Mouse (Mus musculus): Measurements from ENCODE around the gene Prkce.
A peak's percentile ranks its signal among the peaks of the same experiment; 100 is the strongest.

Gene Prkce

GRCm38 (mm10) chr17:86338328-86338727 is 170.7 kb downstream of the Prkce start:
- DNase-seq = no peak

- DNase-seq = peak; percentile 61 to 63
Measured at GRCm38 (mm10) chr17:86344032-86344431, 176.4 kb downstream of the Prkce start.

GRCm38 (mm10) chr17:86345234-86346005 is 177.8 kb downstream of the Prkce start:
- DNase-seq = peak; percentile 56 to 64

GRCm38 (mm10) chr17:86350236-86350635 is 182.7 kb downstream of the Prkce start:
- DNase-seq = peak; percentile 70 to 81

- DNase-seq = peak; percentile 76 to 84
Measured at GRCm38 (mm10) chr17:86350791-86351261, 183.2 kb downstream of the Prkce start.

- DNase-seq = no peak
Measured at GRCm38 (mm10) chr17:86351282-86351681, 183.7 kb downstream of the Prkce start.

GRCm38 (mm10) chr17:86352247-86353037 is 184.9 kb downstream of the Prkce start:
- DNase-seq = peak; percentile 62 to 67

- DNase-seq = peak; percentile 81 to 88
Measured at GRCm38 (mm10) chr17:86353679-86354078, 186.1 kb downstream of the Prkce start.

- no peak for DNase-seq
Measured at GRCm38 (mm10) chr17:86354101-86354500, 186.5 kb downstream of the Prkce start.

- DNase-seq = no peak
Measured at GRCm38 (mm10) chr17:86354896-86355295, 187.3 kb downstream of the Prkce start.

GRCm38 (mm10) chr17:86355318-86355717 is 187.7 kb downstream of the Prkce start:
- no peak for DNase-seq

- peak; percentile 49 to 56 for DNase-seq
Measured at GRCm38 (mm10) chr17:86355772-86356451, 188.3 kb downstream of the Prkce start.

- no peak for DNase-seq
Measured at GRCm38 (mm10) chr17:86358388-86358787, 190.8 kb downstream of the Prkce start.

GRCm38 (mm10) chr17:86358847-86359246 is 191.3 kb downstream of the Prkce start:
- DNase-seq = no peak

GRCm38 (mm10) chr17:86360849-86361248 is 193.3 kb downstream of the Prkce start:
- no peak for DNase-seq

- DNase-seq = no peak
Measured at GRCm38 (mm10) chr17:86363356-86363755, 195.8 kb downstream of the Prkce start.

- DNase-seq = no peak
Measured at GRCm38 (mm10) chr17:86364349-86365075, 196.9 kb downstream of the Prkce start.

GRCm38 (mm10) chr17:86366919-86367318 is 199.3 kb downstream of the Prkce start:
- peak in 1 of 2 experiments; percentile 47 for DNase-seq

- no peak for DNase-seq
Measured at GRCm38 (mm10) chr17:86367676-86368075, 200.1 kb downstream of the Prkce start.

GRCm38 (mm10) chr17:86370106-86370742 is 202.6 kb downstream of the Prkce start:
- DNase-seq = no peak

- no peak for DNase-seq
Measured at GRCm38 (mm10) chr17:86371101-86371561, 203.5 kb downstream of the Prkce start.

- no peak for DNase-seq
Measured at GRCm38 (mm10) chr17:86376389-86376788, 208.8 kb downstream of the Prkce start.
